Mouse (Mus musculus): ENCODE measurements around the gene Hk1. TPM values are rescaled to one million over a fixed set of nuclear protein-coding genes. Genes with fewer than 3 reads are reported as not detected.

Hk1 gene
- polyA plus RNA-seq, 1 experiment from 2014 or later: 11.1 TPM

DNA sequence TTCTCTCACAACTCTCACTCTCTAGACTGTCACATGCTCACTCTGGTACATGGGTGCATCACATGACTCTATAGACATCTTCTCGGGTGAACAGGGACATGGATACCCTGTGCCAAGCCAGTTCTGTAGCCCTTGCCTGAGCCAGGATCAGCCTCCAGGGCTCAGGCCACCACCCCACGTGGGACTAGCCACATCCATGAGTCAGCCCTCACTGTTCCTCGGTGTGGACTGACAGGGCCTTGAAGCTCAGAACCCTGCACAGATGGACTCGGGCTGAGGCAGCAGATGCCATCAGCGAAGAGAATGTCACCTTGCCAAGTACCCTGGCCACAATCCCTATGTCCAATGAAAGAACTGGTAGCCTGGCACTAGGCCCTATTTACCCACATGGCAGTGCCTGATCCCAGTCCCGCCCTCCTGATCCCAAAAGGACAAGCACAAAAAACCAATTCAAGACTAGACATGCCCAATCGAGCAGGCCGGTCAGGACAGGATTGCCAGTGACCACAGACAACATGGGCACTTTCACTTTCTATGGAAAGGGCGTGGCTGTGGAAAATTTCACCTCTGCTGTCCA lies 59.2 kb downstream of the Hk1 start:
- 83% methylated on average over 9 of the region's 9 CpGs for WGBS
- no peaks in the 10 kb centered on the region for H3K4me1 ChIP-seq (replicated peaks; ENCODE audit: control insufficient read depth, insufficient read depth, low read length)
- H3K4me3 ChIP-seq (ENCODE audit: low read depth, low read length): no peak overlapping the region
- no peak for TF ChIP-seq CTCF (IDR thresholded peaks at IDR 0.05; ENCODE audit: low read depth)
- ATAC-seq: no peak
- no peaks in the 10 kb centered on the region for H3K36me3 ChIP-seq (ENCODE audit: control insufficient read depth, insufficient read depth)
- no peaks in the 10 kb centered on the region for H3K27me3 ChIP-seq (replicated peaks; ENCODE audit: control insufficient read depth, insufficient read depth, low read length)
- no peak overlapping the region for H3K27ac ChIP-seq (ENCODE audit: low read depth, low read length)
- H3K4me2 ChIP-seq (replicated peaks; ENCODE audit: low read depth): no peak overlapping the region
- H3K9me3 ChIP-seq (ENCODE audit: control insufficient read depth): no peaks in the 10 kb centered on the region
- no peak overlapping the region for H3K9ac ChIP-seq (ENCODE audit: low read depth, low read length)

DNA sequence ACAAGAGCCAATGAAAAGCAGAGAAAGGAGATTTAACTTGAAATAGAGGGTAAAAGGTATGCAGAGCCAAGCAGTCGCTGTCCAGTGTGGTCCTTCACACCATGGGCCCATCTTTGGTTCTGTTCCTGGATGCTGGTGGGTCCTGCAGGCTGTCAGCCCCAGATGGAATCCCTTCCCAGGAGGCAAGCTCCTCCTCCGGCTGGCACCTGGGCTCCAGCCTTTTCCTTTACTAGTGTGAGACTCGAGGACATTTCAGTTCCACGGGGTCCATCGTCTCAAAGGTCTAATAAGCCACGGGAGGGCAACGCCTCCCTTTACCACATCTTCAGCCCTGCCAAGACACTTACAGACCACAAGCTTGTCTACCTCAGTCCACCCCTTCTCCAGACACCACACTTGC lies 60.6 kb downstream of the Hk1 start:
- Histone ChIP-seq H3K4me1 (replicated peaks; ENCODE audit: control insufficient read depth, insufficient read depth, low read length) (no peaks in the 10 kb centered on the region), H3K9ac (ENCODE audit: low read depth, low read length) (no peak overlapping the region), H3K9me3 (ENCODE audit: control insufficient read depth) (no peaks in the 10 kb centered on the region), H3K27me3 (replicated peaks; ENCODE audit: control insufficient read depth, insufficient read depth, low read length) (no peaks in the 10 kb centered on the region), H3K36me3 (ENCODE audit: control insufficient read depth, insufficient read depth) (no peaks in the 10 kb centered on the region), H3K4me2 (replicated peaks; ENCODE audit: low read depth) (no peak overlapping the region), H3K27ac (ENCODE audit: low read depth, low read length) (no peak overlapping the region), H3K4me3 (ENCODE audit: low read depth, low read length) (no peak overlapping the region)
- no peak for TF ChIP-seq CTCF (IDR thresholded peaks at IDR 0.05; ENCODE audit: low read depth)
- ATAC-seq: no peak
- WGBS: 77% methylated on average over 7 of the region's 7 CpGs

DNA sequence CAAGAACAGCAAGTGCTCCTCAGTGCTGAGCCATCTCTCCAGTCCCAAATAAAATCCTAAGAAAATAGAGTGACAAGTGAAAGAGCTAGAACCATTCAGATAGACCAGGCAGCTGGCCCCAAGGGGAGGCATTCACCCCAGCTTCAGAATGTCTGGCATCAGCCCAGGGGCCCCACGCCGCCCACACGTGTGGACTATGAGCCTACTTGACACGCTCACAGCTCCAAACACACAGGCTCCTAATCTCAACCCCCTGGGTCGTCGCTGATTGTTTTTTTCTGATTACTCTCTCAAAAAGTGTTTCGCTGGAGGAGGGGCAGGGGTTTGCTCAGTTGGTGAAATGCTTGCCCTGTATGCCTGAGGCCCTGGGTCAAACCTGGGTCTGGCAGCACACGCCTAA lies 63.2 kb downstream of the Hk1 start:
- no peak overlapping the region for H3K4me3 ChIP-seq (ENCODE audit: low read depth, low read length)
- H3K4me2 ChIP-seq (replicated peaks; ENCODE audit: low read depth): no peak overlapping the region
- TF ChIP-seq CTCF (IDR thresholded peaks at IDR 0.05; ENCODE audit: low read depth): no peak
- no peaks in the 10 kb centered on the region for H3K4me1 ChIP-seq (replicated peaks; ENCODE audit: control insufficient read depth, insufficient read depth, low read length)
- no peak overlapping the region for H3K9ac ChIP-seq (ENCODE audit: low read depth, low read length)
- WGBS: 51% methylated on average over 8 of the region's 8 CpGs
- H3K27ac ChIP-seq (ENCODE audit: low read depth, low read length): no peak overlapping the region
- no peaks in the 10 kb centered on the region for H3K36me3 ChIP-seq (ENCODE audit: control insufficient read depth, insufficient read depth)
- no peaks in the 10 kb centered on the region for H3K27me3 ChIP-seq (replicated peaks; ENCODE audit: control insufficient read depth, insufficient read depth, low read length)
- no peak for ATAC-seq
- H3K9me3 ChIP-seq (ENCODE audit: control insufficient read depth): no peaks in the 10 kb centered on the region

DNA sequence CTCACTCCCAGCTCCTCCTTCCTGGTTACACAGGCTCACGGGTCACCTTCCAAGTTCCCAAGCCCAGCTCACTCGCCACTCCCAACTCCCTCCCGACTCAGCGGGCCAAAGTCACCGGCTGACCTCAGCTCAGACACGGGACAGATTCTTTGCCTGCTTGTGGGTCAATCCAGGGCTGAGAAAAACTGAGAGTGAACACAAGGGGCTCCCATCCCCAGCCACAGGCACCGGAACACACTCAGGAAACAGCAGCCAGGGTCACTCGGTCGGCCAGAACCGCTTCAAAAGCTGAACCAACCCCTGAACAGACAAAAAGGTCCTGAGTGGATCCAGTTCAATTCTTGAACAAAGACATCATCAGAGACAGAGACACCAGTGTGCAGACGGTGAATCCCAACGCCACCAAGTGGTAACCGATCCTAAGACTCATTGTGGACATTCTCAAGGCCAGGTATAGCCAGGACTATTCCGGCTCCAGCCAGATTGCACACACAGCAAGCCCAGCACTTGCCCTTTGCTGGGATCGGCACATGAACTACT lies 65.8 kb downstream of the Hk1 start:
- no peaks in the 10 kb centered on the region for H3K36me3 ChIP-seq (ENCODE audit: control insufficient read depth, insufficient read depth)
- no peak overlapping the region for H3K27ac ChIP-seq (ENCODE audit: low read depth, low read length)
- TF ChIP-seq CTCF (IDR thresholded peaks at IDR 0.05; ENCODE audit: low read depth): no peak; the same call in 1 of the 2 replicates
- ATAC-seq: no peak
- no peaks in the 10 kb centered on the region for H3K9me3 ChIP-seq (ENCODE audit: control insufficient read depth)
- H3K9ac ChIP-seq (ENCODE audit: low read depth, low read length): no peak overlapping the region
- H3K4me3 ChIP-seq (ENCODE audit: low read depth, low read length): no peak overlapping the region
- WGBS: 55% methylated on average over 15 of the region's 15 CpGs
- H3K4me2 ChIP-seq (replicated peaks; ENCODE audit: low read depth): no peak overlapping the region
- H3K27me3 ChIP-seq (replicated peaks; ENCODE audit: control insufficient read depth, insufficient read depth, low read length): no peaks in the 10 kb centered on the region
- no peaks in the 10 kb centered on the region for H3K4me1 ChIP-seq (replicated peaks; ENCODE audit: control insufficient read depth, insufficient read depth, low read length)

DNA sequence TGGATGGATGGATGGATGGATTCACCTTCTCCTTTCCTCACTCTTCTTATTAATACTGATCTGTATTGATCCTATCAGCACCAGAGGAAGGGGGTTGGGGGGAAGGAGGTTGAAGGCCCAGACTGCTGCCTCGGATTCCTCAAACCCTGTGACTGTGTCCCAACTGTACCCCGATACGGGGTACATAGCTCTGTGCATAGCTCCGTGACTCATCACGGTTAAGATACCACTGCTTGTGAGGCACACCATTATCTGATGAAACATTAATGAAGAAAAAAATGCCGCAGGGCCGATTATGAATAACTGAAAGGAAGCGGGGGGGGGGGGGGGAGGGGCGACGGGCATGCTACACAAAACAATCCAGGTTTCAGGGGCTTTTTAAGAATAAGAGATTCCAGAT lies 66.6 kb downstream of the Hk1 start:
- H3K27ac ChIP-seq (ENCODE audit: low read depth, low read length): no peak overlapping the region
- H3K9me3 ChIP-seq (ENCODE audit: control insufficient read depth): no peaks in the 10 kb centered on the region

DNA sequence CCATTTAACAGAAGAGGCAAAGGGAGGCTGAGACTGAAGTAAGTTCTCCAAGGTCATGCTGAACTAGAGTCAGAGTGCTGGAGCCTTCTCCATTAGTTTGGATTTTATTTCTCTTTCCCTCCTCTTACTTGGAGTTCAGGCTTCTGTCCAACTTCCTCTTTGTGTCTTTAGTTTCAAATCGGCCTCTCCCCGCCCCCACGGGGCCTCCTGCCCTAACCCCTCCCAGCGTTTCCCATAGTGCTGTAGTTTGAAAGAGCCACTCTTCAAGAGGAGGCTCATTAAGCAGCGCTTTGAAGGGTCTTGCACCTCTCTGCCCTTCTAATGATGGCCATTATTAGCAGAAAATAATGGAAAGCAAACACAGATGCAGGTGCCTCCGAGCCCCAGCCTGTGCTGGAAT lies 68.2 kb downstream of the Hk1 start:
- Histone ChIP-seq H3K36me3 (ENCODE audit: control insufficient read depth, insufficient read depth) (no peaks in the 10 kb centered on the region), H3K27me3 (replicated peaks; ENCODE audit: control insufficient read depth, insufficient read depth, low read length) (no peaks in the 10 kb centered on the region), H3K27ac (ENCODE audit: low read depth, low read length) (no peak overlapping the region), H3K4me3 (ENCODE audit: low read depth, low read length) (no peak overlapping the region), H3K9ac (ENCODE audit: low read depth, low read length) (no peak overlapping the region), H3K4me1 (replicated peaks; ENCODE audit: control insufficient read depth, insufficient read depth, low read length) (no peaks in the 10 kb centered on the region), H3K4me2 (replicated peaks; ENCODE audit: low read depth) (peak overlapping the region; percentile 40), H3K9me3 (ENCODE audit: control insufficient read depth) (no peaks in the 10 kb centered on the region)
- ATAC-seq: no peak
- WGBS: 29% methylated on average over 6 of the region's 6 CpGs
- TF ChIP-seq CTCF (IDR thresholded peaks at IDR 0.05; ENCODE audit: low read depth): no peak

More for the DNA sequence above, 66.6 kb downstream of the Hk1 start:
- no peak for TF ChIP-seq CTCF (IDR thresholded peaks at IDR 0.05; ENCODE audit: low read depth)
- H3K27me3 ChIP-seq (replicated peaks; ENCODE audit: control insufficient read depth, insufficient read depth, low read length): no peaks in the 10 kb centered on the region
- no peaks in the 10 kb centered on the region for H3K36me3 ChIP-seq (ENCODE audit: control insufficient read depth, insufficient read depth)
- no peaks in the 10 kb centered on the region for H3K4me1 ChIP-seq (replicated peaks; ENCODE audit: control insufficient read depth, insufficient read depth, low read length)
- H3K9ac ChIP-seq (ENCODE audit: low read depth, low read length): no peak overlapping the region
- H3K4me3 ChIP-seq (ENCODE audit: low read depth, low read length): no peak overlapping the region
- no peak overlapping the region for H3K4me2 ChIP-seq (replicated peaks; ENCODE audit: low read depth)
- no peak for ATAC-seq
- WGBS: 67% methylated on average over 10 of the region's 10 CpGs
